Mouse (Mus musculus): ENCODE data around the gene Ppid. TPM values are rescaled to one million over a fixed set of nuclear protein-coding genes. Genes with fewer than 3 reads are reported as not detected.

The Ppid gene
- total RNA-seq, 2 experiments from 2014 or later: 55.1 to 72.5 TPM

DNA sequence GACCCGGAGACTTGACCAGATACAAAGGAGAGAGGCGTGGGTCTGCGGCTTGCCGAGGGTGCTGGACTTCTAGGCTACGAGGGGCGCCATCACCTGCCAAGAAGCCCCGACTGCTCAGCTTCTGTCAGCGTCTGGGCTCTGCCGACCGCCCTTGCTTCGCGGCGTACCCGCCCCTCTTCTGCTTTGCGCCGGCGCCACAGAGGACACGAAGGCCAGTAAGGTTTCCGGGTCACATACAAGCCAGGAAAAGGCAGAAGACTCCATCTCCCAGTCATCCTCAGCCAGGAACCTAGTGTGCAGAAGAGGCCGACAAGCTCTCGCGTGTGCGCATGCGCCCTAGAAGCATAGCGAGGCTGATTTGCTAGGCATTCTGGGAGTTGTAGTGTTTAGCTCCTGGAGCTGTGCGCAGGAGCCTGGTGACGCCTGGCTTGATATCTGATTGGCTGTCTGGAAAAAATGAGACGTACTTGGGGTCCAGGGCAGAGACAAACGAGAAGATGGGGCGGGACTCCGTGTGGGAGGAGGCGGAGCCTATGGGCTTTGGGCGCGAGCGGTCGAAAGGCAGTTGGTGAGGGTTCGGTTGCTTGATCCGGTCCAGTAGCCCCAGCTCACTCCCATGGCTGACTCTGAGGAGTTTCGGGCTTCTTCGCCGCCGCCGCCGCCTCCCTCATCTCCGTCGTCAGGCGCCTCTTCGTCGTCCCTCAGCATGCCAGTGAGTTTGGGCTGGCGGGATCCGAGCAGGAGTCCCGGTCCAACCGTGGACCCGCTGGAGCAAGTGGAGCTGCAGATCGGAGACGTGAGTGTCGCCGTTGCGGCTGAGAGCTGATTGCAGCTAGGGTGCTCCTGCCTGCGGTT lies 37.6 kb downstream of the Ppid start, which contains the start of gene 4930579G24Rik:
Gene 4930579G24Rik, plus strand, starts transcription at position 519 of the 855 bp plus-strand sequence.
- DNase-seq (ENCODE audit: low spot score in 2 of 2): peak; percentile 95 to 97
- intact Hi-C loops (cut with DNase I): no loop called here

DNA sequence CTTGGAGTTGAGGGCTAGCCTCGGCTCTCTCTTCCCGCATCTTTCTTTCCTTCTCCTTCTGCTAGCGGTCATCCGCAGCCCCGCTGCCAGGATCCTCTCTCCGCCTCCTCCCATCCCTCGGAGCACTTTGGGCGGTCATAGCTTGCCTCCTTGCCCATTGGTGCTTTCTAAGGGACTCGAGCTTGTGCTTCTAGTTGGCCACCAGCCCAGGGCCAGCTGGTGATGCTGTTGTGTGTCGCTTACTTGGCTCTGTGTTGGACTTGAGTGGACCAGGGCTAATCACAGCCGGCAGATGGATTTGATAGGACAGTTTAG lies 38.2 kb downstream of the Ppid start, which contains the start of gene Etfdh:
Gene Etfdh, minus strand, starts transcription at position 85 of the 315 bp plus-strand sequence.
- intact Hi-C loops (cut with DNase I): no loop called here
- peak in 1 of 2 experiments; percentile 46 for DNase-seq (ENCODE audit: low spot score in 2 of 2)

DNA sequence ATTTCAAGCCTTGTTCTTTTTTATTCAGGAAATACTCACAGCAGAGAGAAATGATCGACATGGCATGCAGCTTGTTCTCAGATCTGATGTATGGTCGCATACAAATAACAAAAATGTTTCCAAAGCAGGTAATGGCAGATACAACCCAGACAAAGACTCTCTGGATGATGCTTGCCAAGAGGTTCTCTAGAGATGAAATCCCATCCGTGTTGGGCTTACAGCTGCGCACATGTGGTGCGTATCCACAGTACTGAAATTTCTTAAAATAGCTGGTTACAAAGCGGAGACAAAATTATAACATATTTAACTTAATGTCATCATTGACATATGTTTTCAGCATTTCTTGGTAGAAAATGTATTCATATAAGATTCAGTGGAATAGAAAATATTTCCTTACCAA lies 61.0 kb downstream of the Ppid start:
- no peak for DNase-seq (ENCODE audit: low spot score in 2 of 2)
- intact Hi-C loops (cut with DNase I): no loop called here

Other genes starting within 250 kb of the Ppid start
- gene Fnip2, start 23.5 kb upstream of the Ppid start, total RNA-seq (2021): 10 to 100 TPM; 17.7 to 19.7 TPM
- gene 4930579G24Rik, start 37.7 kb downstream of the Ppid start, total RNA-seq (2021): 1 to 10 TPM; 1.4 to 1.5 TPM
- 10 to 100 TPM; 23.5 to 27.4 TPM for gene Etfdh, start 38.2 kb downstream of the Ppid start, total RNA-seq (2021)
- 10 to 100 TPM; 14.6 to 18.2 TPM for gene Rxfp1, start 146.5 kb downstream of the Ppid start, total RNA-seq (2021)